Mouse (Mus musculus) ovary, postnatal 10 days (tissue): ENCODE measurements at regions not wholly inside any gene's neighbourhood (a gene's known extent, or its start where the extent isn't known, plus 50 kb on each side); places are given as distances from the start of the nearest gene placed in this dataset.
A peak's percentile ranks its signal among the peaks of the same experiment; 100 is the strongest.

Experiments
- DNase-seq: peaks from one replicate; pipeline ENCODE4 v3.0.0; 2022; ENCODE audit warnings: low spot score

GRCm38 (mm10) chr12:12147088-12147687 lies 114.8 kb upstream of the Fam49a start:
- DNase-seq: no peak

GRCm38 (mm10) chr12:12147847-12148246 lies 114.1 kb upstream of the Fam49a start:
- no peak for DNase-seq

- DNase-seq: no peak
Observed at GRCm38 (mm10) chr12:12148659-12149399, 113.1 kb upstream of the Fam49a start.

- no peak for DNase-seq
Observed at GRCm38 (mm10) chr12:12164411-12164810, 97.5 kb upstream of the Fam49a start.

- DNase-seq: no peak
Observed at GRCm38 (mm10) chr12:12170581-12170980, 91.4 kb upstream of the Fam49a start.

GRCm38 (mm10) chr12:12172087-12172823 lies 89.7 kb upstream of the Fam49a start:
- no peak for DNase-seq

GRCm38 (mm10) chr12:12176331-12177263 lies 85.3 kb upstream of the Fam49a start:
- peak; percentile 36 for DNase-seq

GRCm38 (mm10) chr12:12177264-12178043 lies 84.5 kb upstream of the Fam49a start:
- DNase-seq: no peak

GRCm38 (mm10) chr12:12178391-12178790 lies 83.5 kb upstream of the Fam49a start:
- no peak for DNase-seq

- no peak for DNase-seq
Observed at GRCm38 (mm10) chr12:12179292-12179865, 82.6 kb upstream of the Fam49a start.

GRCm38 (mm10) chr12:12180986-12181385 lies 81.0 kb upstream of the Fam49a start:
- DNase-seq: no peak

GRCm38 (mm10) chr12:12181686-12182085 lies 80.3 kb upstream of the Fam49a start:
- no peak for DNase-seq

- no peak for DNase-seq
Observed at GRCm38 (mm10) chr12:12186353-12186752, 75.6 kb upstream of the Fam49a start.

- no peak for DNase-seq
Observed at GRCm38 (mm10) chr12:12195066-12195465, 66.9 kb upstream of the Fam49a start.

GRCm38 (mm10) chr12:12196627-12197026 lies 65.3 kb upstream of the Fam49a start:
- no peak for DNase-seq

- DNase-seq: no peak
Observed at GRCm38 (mm10) chr12:12208216-12208615, 53.7 kb upstream of the Fam49a start.
